Mouse (Mus musculus) C2C12 (cell line): ENCODE results near the gene Mroh3.

Experiments
- CTCF ChIP-seq: IDR thresholded peaks from one replicate; pipeline ENCODE4 v1.5.1; 2011; ENCODE audit not compliant: control insufficient read depth, insufficient read depth, insufficient read length
- USF1 ChIP-seq: IDR thresholded peaks from one replicate; pipeline ENCODE4 v1.6.1; 2011; ENCODE audit warnings: low read depth, mild to moderate bottlenecking, control low read depth, moderate library complexity

DNA sequence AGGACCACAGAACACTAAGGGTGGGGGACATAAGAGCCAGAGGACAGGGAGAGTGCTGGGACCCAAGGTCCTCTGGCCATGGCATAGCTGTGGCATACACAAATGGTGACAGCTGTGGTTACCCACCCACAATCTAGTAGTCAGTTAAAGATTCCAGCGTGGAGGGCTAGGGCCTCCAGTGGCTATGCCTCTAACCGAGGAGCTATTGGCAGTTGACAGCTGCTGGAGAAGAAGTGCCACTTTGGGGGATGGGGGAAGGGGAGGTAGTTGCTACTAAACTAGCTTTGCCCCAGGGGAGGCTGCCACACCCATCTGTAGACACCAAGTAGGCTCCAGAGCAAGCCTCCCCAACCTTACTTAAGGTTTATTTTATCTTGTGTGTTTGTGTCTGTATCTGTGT is 40.8 kb upstream of the Mroh3 start:
- TF ChIP-seq CTCF: no peak
- no peak for TF ChIP-seq USF1
